22 mouse cellular contexts compared by ENCODE assay signal in genomic region chr13:115178175-115178917, GRCm38 (mm10).
"Had no signal": no experiment of that assay in that cellular context is flagged by ENCODE, and none has a peak within 500 bp of the region (broad histone marks: within the 10 kb centered on the region; RNA-seq: fewer than 3 reads in every experiment).

No protein-coding gene starts in this region.

- H3K4me3 ChIP-seq: layer of hippocampus, adult 2 months; liver, embryonic 12.5 days; liver, embryonic 15.5 days; lung, embryonic 15.5 days; midbrain, embryonic 15.5 days; myocyte; neural tube, embryonic 13.5 days had no signal

- H3K27ac ChIP-seq: kidney, postnatal 0 days; layer of hippocampus, adult 2 months; liver, embryonic 12.5 days; liver, embryonic 15.5 days; lung, embryonic 15.5 days; macrophage; midbrain, embryonic 15.5 days; neural tube, embryonic 13.5 days had no signal

- H3K36me3 ChIP-seq: liver, embryonic 12.5 days; liver, embryonic 15.5 days; lung, embryonic 15.5 days; midbrain, embryonic 15.5 days; neural tube, embryonic 13.5 days had no signal

- H3K4me1 ChIP-seq: liver, embryonic 12.5 days; liver, embryonic 15.5 days; lung, embryonic 15.5 days; midbrain, embryonic 15.5 days; neural tube, embryonic 13.5 days had no signal

- H3K9ac ChIP-seq: liver, embryonic 12.5 days; liver, embryonic 15.5 days; lung, embryonic 15.5 days; midbrain, embryonic 15.5 days; neural tube, embryonic 13.5 days had no signal

- H3K4me2 ChIP-seq: liver, embryonic 12.5 days; liver, embryonic 15.5 days; lung, embryonic 15.5 days; midbrain, embryonic 11.5 days; midbrain, embryonic 15.5 days; neural tube, embryonic 13.5 days had no signal

- ATAC-seq: intestine, postnatal 0 days; liver, embryonic 12.5 days; midbrain, embryonic 15.5 days had no signal

- H3K27me3 ChIP-seq: liver, embryonic 12.5 days; liver, embryonic 15.5 days; lung, embryonic 15.5 days; midbrain, embryonic 15.5 days; neural tube, embryonic 13.5 days had no signal

- DNase-seq: kidney, adult 2 months; kidney, postnatal 25 days; layer of hippocampus, adult 9-11 months; lung, adult 18-20 months; lung, postnatal 14 days; retina, postnatal 1 day; right cerebral cortex, postnatal 25 days; spleen, adult 18-20 months; thymus, adult 2 months; thymus, postnatal 14 days; thymus, postnatal 4 days had no signal

- H3K9me3 ChIP-seq: liver, embryonic 12.5 days; liver, embryonic 15.5 days; lung, embryonic 15.5 days; midbrain, embryonic 15.5 days; neural tube, embryonic 13.5 days had no signal
